Comparison of ENCODE assay signal across 13 mouse cellular contexts in genomic region chr7:116241601-116242000, GRCm38 (mm10).
DNase-seq lines count a peak whose midpoint lies in the region; ATAC-seq and TF ChIP-seq lines count a peak whose summit lies in the region.
"Had no signal": no experiment of that assay in that cellular context is flagged by ENCODE, and none has a peak within 500 bp of the region (broad histone marks: within the 10 kb centered on the region; RNA-seq: fewer than 3 reads in every experiment).

No protein-coding gene starts in this region.

- H3K4me1 ChIP-seq in hindbrain, embryonic 13.5 days (replicated peaks) = peaks cover 38% of the 10 kb centered on the region
- H3K4me1 ChIP-seq in hindbrain, embryonic 12.5 days = peaks cover 42% of the 10 kb centered on the region
- H3K4me1 ChIP-seq in embryonic facial prominence, embryonic 10.5 days = peaks cover 63% of the 10 kb centered on the region
- H3K4me1 ChIP-seq in embryonic facial prominence, embryonic 12.5 days = peaks cover 27% of the 10 kb centered on the region
- peaks cover 6% of the 10 kb centered on the region; the same call in 1 of the 2 replicates for H3K4me1 ChIP-seq in lung, postnatal 0 days (ENCODE audit: insufficient read depth, low read depth, low read length)
- peaks cover 27% of the 10 kb centered on the region for H3K4me1 ChIP-seq in hindbrain, embryonic 16.5 days (ENCODE audit: control insufficient read depth, insufficient read depth, low read depth, low read length)

- peaks cover 23% of the 10 kb centered on the region for H3K27me3 ChIP-seq in hindbrain, embryonic 13.5 days
- H3K27me3 ChIP-seq in hindbrain, embryonic 12.5 days = peaks cover 20% of the 10 kb centered on the region
- peaks cover 35% of the 10 kb centered on the region for H3K27me3 ChIP-seq in embryonic facial prominence, embryonic 10.5 days (replicated peaks; ENCODE audit: low read depth, poor library complexity, severe bottlenecking)
- peaks cover 22% of the 10 kb centered on the region for H3K27me3 ChIP-seq in embryonic facial prominence, embryonic 12.5 days
- no peaks in the 10 kb centered on the region for H3K27me3 ChIP-seq in lung, postnatal 0 days (replicated peaks; ENCODE audit: insufficient read depth, low read length)
- H3K27me3 ChIP-seq in hindbrain, embryonic 16.5 days (replicated peaks; ENCODE audit: control insufficient read depth, insufficient read depth, low read length) = no peaks in the 10 kb centered on the region
- H3K27me3 ChIP-seq: Patski had no signal

- no peak for TF ChIP-seq EP300 in lung, postnatal 0 days (IDR thresholded peaks at IDR 0.05)

- 54% methylated on average over 7 of the region's 7 CpGs for WGBS in hindbrain, embryonic 13.5 days
- 62% methylated on average over 7 of the region's 7 CpGs for WGBS in hindbrain, embryonic 12.5 days
- WGBS in embryonic facial prominence, embryonic 10.5 days = 44% methylated on average over 7 of the region's 7 CpGs
- 42% methylated on average over 7 of the region's 7 CpGs for WGBS in embryonic facial prominence, embryonic 12.5 days
- WGBS in lung, postnatal 0 days = 28% methylated on average over 7 of the region's 7 CpGs
- 43% methylated on average over 7 of the region's 7 CpGs for WGBS in hindbrain, embryonic 16.5 days

- no peak for ATAC-seq in hindbrain, embryonic 13.5 days (ENCODE audit: low FRiP score)
- ATAC-seq in hindbrain, embryonic 12.5 days (ENCODE audit: low FRiP score) = no peak
- ATAC-seq in embryonic facial prominence, embryonic 12.5 days (ENCODE audit: insufficient number of reproducible peaks, insufficient read depth, low FRiP score, low TSS enrichment) = no peak
- ATAC-seq in lung, postnatal 0 days = 0 out of 2 replicates have a peak, but pooled peaks have one; percentile 18
- ATAC-seq in hindbrain, embryonic 16.5 days = no peak
- ATAC-seq: Patski had no signal

- no peak overlapping the region for H3K4me2 ChIP-seq in hindbrain, embryonic 13.5 days
- no peak overlapping the region for H3K4me2 ChIP-seq in hindbrain, embryonic 12.5 days (replicated peaks)
- H3K4me2 ChIP-seq in embryonic facial prominence, embryonic 12.5 days (replicated peaks) = no peak overlapping the region
- H3K4me2 ChIP-seq in lung, postnatal 0 days (replicated peaks; ENCODE audit: low read depth, low read length) = no peak overlapping the region
- H3K4me2 ChIP-seq in hindbrain, embryonic 16.5 days (ENCODE audit: low read length) = no peak overlapping the region
- H3K4me2 ChIP-seq: liver, embryonic 15.5 days had no signal

- H3K9me3 ChIP-seq in hindbrain, embryonic 13.5 days = no peaks in the 10 kb centered on the region
- no peaks in the 10 kb centered on the region for H3K9me3 ChIP-seq in hindbrain, embryonic 12.5 days (replicated peaks)
- H3K9me3 ChIP-seq in embryonic facial prominence, embryonic 10.5 days = no peaks in the 10 kb centered on the region
- no peaks in the 10 kb centered on the region for H3K9me3 ChIP-seq in embryonic facial prominence, embryonic 12.5 days
- H3K9me3 ChIP-seq in lung, postnatal 0 days (ENCODE audit: low read length) = no peaks in the 10 kb centered on the region
- H3K9me3 ChIP-seq in hindbrain, embryonic 16.5 days (ENCODE audit: control insufficient read depth, low read length) = no peaks in the 10 kb centered on the region
- H3K9me3 ChIP-seq: liver, embryonic 15.5 days; midbrain, embryonic 10.5 days had no signal

- peak; percentile 33 for DNase-seq in embryonic facial prominence, embryonic 10.5 days (ENCODE audit: low spot score)
- DNase-seq in lung, postnatal 0 days (ENCODE audit: low spot score) = peak; percentile 17
- no peak for DNase-seq in adrenal gland, postnatal 10 days
- DNase-seq: cerebellum, postnatal 14 days; kidney, adult 2 months had no signal

- H3K4me3 ChIP-seq in hindbrain, embryonic 13.5 days = no peak overlapping the region
- no peak overlapping the region for H3K4me3 ChIP-seq in hindbrain, embryonic 12.5 days
- no peak overlapping the region for H3K4me3 ChIP-seq in embryonic facial prominence, embryonic 10.5 days
- H3K4me3 ChIP-seq in embryonic facial prominence, embryonic 12.5 days = no peak overlapping the region
- H3K4me3 ChIP-seq in lung, postnatal 0 days (ENCODE audit: low read depth, low read length) = no peak overlapping the region
- H3K4me3 ChIP-seq in hindbrain, embryonic 16.5 days (ENCODE audit: low read length) = no peak overlapping the region
- H3K4me3 ChIP-seq: liver, embryonic 15.5 days; midbrain, embryonic 10.5 days; myocyte had no signal

- no peak overlapping the region for H3K9ac ChIP-seq in hindbrain, embryonic 13.5 days
- no peak overlapping the region for H3K9ac ChIP-seq in hindbrain, embryonic 12.5 days
- no peak overlapping the region for H3K9ac ChIP-seq in embryonic facial prominence, embryonic 12.5 days
- no peak overlapping the region for H3K9ac ChIP-seq in lung, postnatal 0 days (replicated peaks; ENCODE audit: low read depth)
- H3K9ac ChIP-seq in hindbrain, embryonic 16.5 days (ENCODE audit: low read depth, low read length) = no peak overlapping the region
- H3K9ac ChIP-seq: liver, embryonic 15.5 days had no signal

- H3K27ac ChIP-seq in hindbrain, embryonic 13.5 days = 0 out of 2 replicates have a peak overlapping the region, but pooled peaks have one; percentile 8
- no peak overlapping the region for H3K27ac ChIP-seq in hindbrain, embryonic 12.5 days
- peak overlapping the region; percentile 35 for H3K27ac ChIP-seq in embryonic facial prominence, embryonic 10.5 days (replicated peaks)
- H3K27ac ChIP-seq in embryonic facial prominence, embryonic 12.5 days = 0 out of 2 replicates have a peak overlapping the region, but pooled peaks have one; percentile 18
- no peak overlapping the region for H3K27ac ChIP-seq in lung, postnatal 0 days (ENCODE audit: low read length)
- H3K27ac ChIP-seq in hindbrain, embryonic 16.5 days (ENCODE audit: low read depth, low read length) = no peak overlapping the region
- H3K27ac ChIP-seq: liver, embryonic 15.5 days; midbrain, embryonic 10.5 days had no signal

- no peaks in the 10 kb centered on the region for H3K36me3 ChIP-seq in hindbrain, embryonic 13.5 days
- no peaks in the 10 kb centered on the region for H3K36me3 ChIP-seq in hindbrain, embryonic 12.5 days
- H3K36me3 ChIP-seq in embryonic facial prominence, embryonic 10.5 days (replicated peaks) = no peaks in the 10 kb centered on the region
- no peaks in the 10 kb centered on the region for H3K36me3 ChIP-seq in embryonic facial prominence, embryonic 12.5 days
- H3K36me3 ChIP-seq in lung, postnatal 0 days (ENCODE audit: insufficient read depth, low read length) = no peaks in the 10 kb centered on the region
- H3K36me3 ChIP-seq in hindbrain, embryonic 16.5 days (ENCODE audit: control insufficient read depth, insufficient read depth, low read length) = no peaks in the 10 kb centered on the region
- H3K36me3 ChIP-seq: liver, embryonic 15.5 days; midbrain, embryonic 10.5 days had no signal

- no peak for TF ChIP-seq CTCF in lung, postnatal 0 days (IDR thresholded peaks at IDR 0.05)

Comparison
In these comparisons a context has a peak if more than half of its experiments do, and no peak if none do; other contexts are left out.
1. H3K27ac ChIP-seq: peak in hindbrain, embryonic 13.5 days (single experiment), embryonic facial prominence, embryonic 10.5 days (single experiment) and embryonic facial prominence, embryonic 12.5 days (single experiment); none in hindbrain, embryonic 12.5 days (single experiment), lung, postnatal 0 days (single experiment) and hindbrain, embryonic 16.5 days (single experiment).